Mouse (Mus musculus) urinary bladder, postnatal 36 days (tissue): Measurements from ENCODE around the gene Tmem30b.
"Not testable (repeated sequence)": the region's sequence is repeated elsewhere in the genome, so short reads cannot be mapped to it uniquely, and the experiment has no call there.

ENCODE experiments used
- DNase-seq, 2 experiments: peaks; one replicate each; pipeline ENCODE4 v3.0.0; 2022; ENCODE audit warnings: low spot score in 2 of 2, mixed read lengths in 1 of 2

Tmem30b gene

DNA sequence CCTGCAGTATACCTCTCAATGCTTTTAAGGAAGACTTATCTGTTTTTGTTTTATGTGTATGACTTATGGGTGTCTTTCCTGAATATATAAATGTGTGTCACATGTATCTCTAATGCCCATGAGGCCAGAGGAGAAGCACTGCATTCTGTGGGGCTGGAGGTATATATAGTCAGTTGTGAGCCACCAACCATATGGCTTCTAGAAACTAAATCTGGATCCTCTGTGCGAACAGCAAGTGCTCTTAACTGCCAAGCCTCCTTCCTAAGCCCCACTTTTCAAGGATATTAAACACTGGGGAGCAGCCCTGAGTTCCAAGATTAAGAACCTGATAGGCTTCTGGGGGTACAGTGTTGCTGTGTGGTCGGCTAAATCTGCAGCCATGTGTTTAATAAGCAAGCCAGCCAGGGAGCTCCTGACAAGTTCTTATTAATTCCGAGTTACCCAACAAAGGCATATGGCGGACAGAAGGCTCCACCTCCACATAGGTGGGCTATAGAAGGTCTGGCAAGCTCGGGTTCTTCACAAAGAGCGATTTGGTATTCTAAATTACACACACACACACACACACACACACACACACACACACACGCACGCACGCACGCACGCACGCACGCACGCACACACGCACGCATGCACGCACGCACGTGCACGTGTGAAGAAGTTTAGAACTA lies 12.5 kb upstream of the Tmem30b start:
- no peak for DNase-seq

DNA sequence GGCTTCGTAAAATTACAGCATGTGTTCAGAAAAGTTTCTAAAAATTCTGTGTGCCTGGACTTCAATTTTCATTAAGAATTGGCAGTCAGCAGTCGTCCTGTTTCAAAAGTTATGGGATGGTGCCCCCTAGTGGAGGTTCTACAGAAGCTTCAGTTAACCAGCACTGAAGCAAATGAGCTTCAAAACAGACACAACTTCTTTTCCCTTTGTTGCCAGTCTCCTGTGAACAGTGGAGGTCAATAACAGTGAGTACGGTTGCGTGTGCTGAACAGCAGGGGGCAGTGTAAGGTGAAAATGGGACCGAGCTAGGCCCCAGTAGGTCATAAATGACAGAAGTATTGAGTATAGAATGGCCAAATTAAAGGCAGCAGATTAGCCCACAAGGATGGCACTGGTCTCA lies 8.0 kb upstream of the Tmem30b start:
- peak in 1 of 2 experiments; percentile 67 for DNase-seq

GRCm38 (mm10) chr12:73548259-73548658 lies 2.1 kb upstream of the Tmem30b start:
- peak in 1 of 2 experiments; percentile 30 for DNase-seq

DNA sequence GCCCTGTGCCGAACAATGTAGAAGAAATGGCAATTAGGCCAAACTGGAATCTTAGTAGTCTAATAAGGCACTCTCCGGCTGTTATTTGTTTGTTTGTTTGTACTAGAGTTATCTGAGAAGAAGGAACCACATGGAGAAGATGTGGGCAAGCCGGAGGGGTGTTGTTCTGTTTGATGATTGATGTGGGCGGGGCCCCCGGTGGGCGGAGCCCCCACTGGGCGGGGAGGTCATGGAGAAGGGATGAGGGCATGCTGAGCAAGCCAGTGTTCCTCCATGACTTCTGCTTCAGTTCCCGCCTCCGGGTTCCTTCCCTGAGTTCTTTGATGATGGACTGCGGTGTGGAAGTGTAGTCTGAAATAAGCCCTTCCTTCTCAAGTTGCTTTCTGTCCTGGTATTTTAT lies 1.5 kb upstream of the Tmem30b start:
- DNase-seq, result no peak

DNA sequence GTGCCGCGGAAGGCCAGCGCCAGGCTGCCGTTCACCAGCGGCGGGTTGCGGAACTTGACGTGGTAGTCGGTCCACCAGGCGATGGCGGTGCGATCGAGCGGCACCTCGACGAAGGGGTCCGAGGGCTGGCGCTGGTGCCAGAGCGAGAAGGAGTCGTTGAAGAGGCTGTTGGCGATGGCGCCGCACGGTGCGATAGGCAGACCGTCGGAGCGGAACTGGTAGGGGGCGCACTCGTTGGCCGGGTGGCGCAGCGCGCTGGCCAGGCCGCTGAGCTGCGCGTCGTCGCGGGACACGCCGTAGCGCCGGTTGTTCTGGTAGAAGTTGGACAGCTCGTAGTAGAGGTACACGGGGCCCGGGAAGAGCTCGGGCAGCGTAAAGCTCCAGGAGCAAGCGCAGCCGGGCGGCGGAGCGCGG lies 513 bp downstream of the Tmem30b start:
- peak; percentile 53 to 57 for DNase-seq

GRCm38 (mm10) chr12:73544736-73545671 lies 1.2 kb downstream of the Tmem30b start:
- DNase-seq, result no peak

DNA sequence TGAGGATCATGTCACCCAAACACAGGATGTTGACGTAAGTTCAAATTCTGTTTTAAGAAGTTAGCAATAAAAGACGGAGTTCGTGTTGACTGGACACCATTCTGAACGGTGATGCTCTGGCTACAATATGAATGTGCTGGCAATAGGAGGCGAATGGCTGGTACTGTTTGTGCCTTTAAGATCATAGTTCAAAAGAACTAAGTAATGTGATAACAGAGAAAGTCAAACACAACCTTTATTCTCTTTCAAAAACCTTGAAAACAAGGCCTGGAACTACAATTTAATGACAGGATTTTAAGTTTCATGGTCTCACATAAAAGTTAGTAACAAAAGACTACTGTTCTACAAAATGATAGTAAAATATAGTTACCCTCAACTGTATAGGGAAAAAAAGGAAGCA lies 3.0 kb downstream of the Tmem30b start:
- no peak for DNase-seq

- no peak for DNase-seq
Observed at GRCm38 (mm10) chr12:73540402-73540801, 5.8 kb downstream of the Tmem30b start.

- no peak for DNase-seq
Observed at GRCm38 (mm10) chr12:73539151-73539550, 7.0 kb downstream of the Tmem30b start.

- not testable (repeated sequence) for DNase-seq
Observed at GRCm38 (mm10) chr12:73538139-73538508, 8.1 kb downstream of the Tmem30b start.

DNA sequence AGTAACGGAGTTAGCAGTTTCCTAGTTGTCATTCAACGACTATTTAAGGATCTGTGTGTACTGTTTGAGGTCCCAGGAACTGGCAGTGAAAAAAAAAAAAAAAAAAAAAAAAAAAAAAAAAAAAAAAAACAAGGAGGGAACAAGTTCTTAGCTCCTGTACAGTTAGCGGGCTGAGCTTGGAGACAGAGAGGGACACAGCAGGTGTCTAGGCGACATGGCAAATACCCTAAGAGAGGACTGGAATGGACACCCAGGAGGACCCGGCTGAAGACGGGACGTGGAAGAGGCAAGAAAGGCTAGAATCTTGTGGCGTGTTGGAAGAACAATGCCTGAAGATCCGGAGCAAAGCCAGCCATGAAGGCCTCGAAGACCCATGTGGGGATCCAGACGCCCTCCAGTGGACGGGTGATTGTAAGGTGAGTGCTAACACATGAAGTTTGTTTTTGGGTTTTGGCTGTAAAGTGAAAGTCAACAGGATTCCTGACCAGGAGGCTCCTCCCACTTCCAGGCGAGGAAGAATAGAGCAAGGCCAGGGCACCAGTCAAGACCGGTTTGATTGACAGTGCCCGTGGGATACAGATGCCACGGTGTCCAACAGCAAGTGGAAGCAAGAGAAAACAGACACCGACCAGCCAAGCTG lies 8.6 kb downstream of the Tmem30b start:
- peak in 1 of 2 experiments; percentile 43 for DNase-seq

DNA sequence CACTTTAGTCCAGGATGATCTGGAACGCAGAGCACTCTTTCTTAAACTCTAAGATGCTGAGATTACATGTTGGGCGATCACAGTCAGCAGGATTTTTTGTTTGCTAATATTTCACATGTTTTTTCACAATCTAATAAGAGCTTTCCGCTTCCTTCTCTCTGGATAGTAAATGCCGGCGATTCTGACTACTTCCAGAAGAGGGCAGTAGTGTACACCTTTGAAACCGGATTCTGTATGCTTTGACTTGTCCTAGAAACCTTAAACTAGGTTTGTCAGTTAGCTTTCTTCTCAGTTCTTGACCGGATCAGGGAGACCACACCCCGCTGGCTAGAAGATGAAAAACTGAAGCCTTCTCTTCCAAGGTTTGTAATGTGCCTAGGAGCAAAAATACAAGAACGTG lies 11.6 kb downstream of the Tmem30b start:
- peak; percentile 65 to 69 for DNase-seq

GRCm38 (mm10) chr12:73531889-73532479 lies 14.2 kb downstream of the Tmem30b start:
- DNase-seq, result peak in 1 of 2 experiments; percentile 43

GRCm38 (mm10) chr12:73529590-73529989 lies 16.6 kb downstream of the Tmem30b start:
- DNase-seq, result no peak

DNA sequence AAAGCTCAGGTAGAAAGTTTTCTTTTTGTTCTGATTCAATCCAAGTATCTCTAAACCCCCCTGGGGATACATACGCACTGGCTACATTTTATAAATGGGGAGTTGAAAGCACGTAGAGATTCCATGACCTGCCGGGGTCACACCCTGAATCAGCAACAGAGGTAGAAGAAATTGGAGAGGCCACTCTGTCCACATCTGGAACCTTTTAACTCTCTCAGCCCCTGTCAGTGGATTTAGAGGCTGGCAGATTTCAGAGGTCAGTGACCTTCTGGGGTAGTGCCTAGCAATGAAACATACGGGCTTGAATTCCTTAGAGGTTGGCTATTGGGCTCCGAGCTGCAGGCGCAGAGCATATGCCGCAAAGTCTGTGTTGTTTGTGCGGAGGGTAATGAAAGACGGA lies 17.1 kb downstream of the Tmem30b start:
- DNase-seq, result no peak

- DNase-seq, result not testable (repeated sequence)
Observed at GRCm38 (mm10) chr12:73528142-73528541, 18.1 kb downstream of the Tmem30b start.

DNA sequence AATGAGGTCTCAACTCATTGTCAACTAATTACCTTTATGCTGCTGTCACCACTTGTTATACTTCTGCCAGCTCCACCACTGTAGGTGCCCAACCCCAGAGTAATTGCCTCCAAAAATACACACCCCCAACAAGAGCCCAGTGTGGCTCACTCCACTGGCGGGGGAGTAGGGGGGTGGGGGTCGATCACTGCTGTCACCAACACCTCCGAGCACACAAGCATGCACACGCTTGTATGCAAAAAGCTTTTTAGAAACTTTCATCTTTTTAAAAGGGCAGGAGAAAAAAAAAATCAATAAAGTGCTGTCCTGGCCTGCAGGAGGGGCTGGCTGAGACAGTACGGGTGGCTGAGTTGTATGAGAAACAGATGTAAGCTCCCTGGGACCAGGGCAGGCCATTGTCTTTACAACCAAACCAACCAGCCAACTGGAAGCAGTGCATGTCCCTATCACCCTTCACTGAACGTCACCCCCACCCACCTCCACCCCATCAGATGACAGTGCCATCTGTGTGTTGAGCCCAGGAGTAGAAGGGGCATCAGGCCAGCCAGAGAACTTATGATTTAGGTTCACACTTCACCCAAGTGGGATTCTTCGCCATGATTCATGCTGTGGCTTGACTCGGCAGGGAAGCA lies 20.8 kb downstream of the Tmem30b start:
- no peak for DNase-seq

DNA sequence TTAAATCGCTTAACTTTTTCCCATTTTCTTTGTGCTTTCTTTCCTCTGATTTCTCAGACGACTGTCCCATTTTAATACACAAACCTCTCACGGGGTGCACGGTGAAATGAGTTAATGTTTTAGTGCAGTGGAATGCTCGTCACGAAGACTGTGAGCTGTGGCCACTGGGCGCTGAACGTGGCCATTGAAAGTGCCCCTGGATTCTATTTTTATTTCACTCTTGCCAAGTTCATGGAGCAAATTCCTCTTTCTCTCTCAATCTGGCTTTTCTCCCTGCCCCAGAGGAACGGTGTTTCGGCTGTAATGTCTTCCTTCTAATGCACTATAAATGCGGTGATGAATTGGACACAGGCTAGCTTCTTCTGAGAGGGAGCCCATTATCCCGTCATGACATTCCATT lies 23.1 kb downstream of the Tmem30b start:
- DNase-seq, result no peak

DNA sequence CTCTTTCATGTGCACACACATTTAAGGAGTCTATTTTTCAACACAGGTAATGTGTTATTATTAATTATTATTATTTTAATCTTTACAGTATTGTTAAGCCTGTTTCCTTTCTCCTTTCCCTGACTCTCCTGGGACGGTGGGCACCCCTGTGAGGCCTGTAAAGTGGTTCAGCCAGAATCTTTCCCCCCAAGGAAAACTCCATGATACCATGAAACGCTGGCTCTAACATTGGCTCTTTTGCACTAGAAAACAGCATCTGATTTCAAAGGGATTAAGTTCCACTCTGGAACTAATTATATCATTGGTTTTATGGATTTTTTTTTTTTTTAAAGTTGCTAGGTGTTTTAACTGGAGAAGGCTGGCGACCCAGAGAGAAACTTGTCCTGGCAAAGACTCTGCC lies 24.2 kb downstream of the Tmem30b start:
- DNase-seq, result no peak

DNA sequence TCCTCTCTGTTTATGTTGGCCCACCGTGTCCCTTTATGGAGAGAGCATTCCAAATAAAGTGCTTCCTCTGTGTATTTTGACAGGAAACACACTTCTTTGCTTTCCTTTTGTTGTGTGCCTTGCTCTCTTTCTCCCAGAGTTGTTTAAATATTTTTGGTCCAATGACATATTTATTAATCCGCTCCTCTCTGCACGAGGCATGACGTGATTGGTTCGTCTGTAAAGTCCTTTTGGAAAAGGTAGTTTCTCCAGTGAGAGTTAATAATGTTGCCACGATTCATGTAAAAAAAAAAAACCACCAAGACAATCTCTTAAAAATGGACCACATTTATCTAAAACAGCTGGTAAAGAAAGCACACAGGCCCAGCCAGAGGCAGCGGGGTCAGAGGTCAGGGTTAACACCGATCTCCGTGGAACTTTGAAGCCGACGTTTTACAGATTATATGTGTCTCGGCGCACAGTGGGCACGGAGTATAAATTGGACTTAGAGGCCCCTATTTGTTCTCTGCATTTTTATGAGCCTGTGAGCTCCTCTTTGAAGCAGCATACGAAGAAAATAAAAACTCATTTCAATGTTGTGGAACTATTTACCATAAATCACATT lies 24.9 kb downstream of the Tmem30b start:
- DNase-seq, result no peak

DNA sequence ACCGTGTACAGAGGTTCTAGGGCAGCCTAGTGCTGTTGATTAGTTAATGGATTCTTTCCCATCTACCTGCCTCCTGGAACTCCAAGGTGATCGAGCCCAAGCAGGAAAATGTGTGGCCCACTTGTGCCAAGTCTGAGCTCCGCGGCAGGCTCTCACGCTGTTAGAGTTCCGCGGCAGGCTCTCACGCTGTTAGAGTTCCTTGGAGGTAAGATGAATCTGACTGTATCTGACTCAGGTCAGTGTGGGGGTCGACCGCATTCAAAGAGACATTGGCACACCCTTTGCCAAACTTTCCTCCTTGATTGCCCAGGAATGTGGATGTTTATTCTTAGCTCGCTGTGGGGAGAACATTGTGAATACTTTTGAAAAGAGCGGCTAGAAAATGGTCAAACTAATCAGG lies 28.4 kb downstream of the Tmem30b start:
- no peak for DNase-seq
